Mouse (Mus musculus) neutrophil, adult 5-6 weeks (primary cell): ENCODE data around the gene Aurkb. TPM values are rescaled to one million over a fixed set of nuclear protein-coding genes. Genes with fewer than 3 reads are reported as not detected.
A peak's percentile ranks its signal among the peaks of the same experiment; 100 is the strongest.

Experiments
- ATAC-seq: fragments of 151-379, 151-347 bp; 2 replicates; pipeline ENCODE4 v1.8.0; 2017; ENCODE audit warnings: mild to moderate bottlenecking, moderate TSS enrichment; ENCODE audit not compliant: insufficient number of reproducible peaks, poor library complexity, low FRiP score, severe bottlenecking; ENCODE audit errors: extremely low read depth
- total RNA-seq: library from RNA; stranded (forward); fragments of 200-1000 nt; gene quantifications from 2 replicates; pipeline ENCODE4 v1.2.3, GENCODE M21; 2017

Gene Aurkb
- total RNA-seq, 1 experiment from 2014 or later, result 5.5 TPM

DNA sequence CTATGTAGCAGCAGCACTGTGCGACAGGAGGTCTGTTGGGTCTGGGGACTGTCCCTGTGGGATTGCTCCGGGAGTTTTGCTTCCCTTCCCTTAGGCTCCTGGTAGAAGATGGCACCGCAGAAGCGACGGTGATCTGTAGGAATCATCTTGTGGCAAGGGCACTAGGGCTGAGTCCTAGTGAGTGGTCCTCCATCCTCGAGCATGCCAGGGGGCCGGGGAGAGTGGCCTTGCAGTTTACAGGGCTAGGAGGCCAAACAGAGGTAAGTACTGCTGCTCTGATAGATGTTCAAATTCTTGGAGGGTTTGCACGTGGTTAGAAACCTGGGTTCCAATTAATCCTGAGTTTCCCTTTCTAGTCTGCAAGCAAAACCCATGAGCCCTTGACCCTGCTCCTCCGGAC lies 10.0 kb upstream of the Aurkb start:
- no peak for ATAC-seq

DNA sequence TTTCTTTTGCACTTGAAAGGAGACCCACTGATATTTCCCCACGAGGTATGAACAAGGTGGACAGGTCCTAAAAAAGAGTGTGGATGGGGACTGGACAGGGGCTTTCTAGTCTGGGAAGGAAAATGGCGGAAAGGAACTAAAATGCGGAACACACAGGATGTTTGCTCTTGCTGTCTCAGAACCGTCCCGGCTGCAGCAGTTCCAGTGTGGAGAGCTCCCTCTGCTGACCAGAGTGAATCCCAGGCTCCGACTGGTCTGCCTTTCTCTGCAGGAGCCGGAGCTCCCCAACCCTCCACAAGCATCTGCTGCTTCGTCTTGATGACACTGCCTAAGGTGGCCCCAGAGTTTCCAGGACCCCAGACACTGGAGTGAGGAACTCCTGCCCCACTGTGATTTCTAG lies 9.6 kb upstream of the Aurkb start:
- ATAC-seq, result peak; percentile 56; the same call in 1 of the 2 replicates

DNA sequence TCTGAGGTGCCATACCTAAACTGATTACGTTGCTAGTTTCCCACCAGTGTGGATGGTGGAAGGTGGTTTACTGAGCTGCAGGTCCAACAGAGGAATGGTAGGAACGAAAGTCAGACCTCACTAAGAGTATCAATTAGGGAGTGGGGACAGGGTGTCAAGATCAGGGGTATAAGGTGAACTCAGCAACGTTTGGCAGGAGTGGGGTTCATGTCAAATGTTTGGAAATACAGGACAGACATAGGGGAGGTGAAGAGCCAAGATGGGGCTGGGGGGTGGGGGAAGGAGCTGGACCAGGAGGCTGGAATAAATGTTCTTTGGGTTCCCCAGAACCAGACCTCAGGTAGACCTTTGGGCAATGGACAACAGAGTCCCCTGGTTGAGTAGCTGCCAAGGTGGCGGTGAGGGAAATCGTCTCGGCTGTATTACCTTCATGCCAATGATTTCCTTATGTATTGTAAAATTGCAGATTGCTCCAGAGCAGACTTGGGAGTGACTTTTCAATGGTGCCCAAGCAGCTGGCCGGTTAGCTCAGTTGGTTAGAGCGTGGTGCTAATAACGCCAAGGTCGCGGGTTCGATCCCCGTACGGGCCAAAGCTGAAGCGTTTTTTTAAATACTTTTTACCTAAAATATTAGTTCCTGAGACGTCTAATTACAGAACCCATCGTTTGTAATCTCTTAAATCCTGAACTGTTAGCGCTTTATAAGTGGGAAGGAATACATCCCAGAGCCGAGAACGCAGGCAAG lies 8.8 kb upstream of the Aurkb start:
- ATAC-seq, result no peak

DNA sequence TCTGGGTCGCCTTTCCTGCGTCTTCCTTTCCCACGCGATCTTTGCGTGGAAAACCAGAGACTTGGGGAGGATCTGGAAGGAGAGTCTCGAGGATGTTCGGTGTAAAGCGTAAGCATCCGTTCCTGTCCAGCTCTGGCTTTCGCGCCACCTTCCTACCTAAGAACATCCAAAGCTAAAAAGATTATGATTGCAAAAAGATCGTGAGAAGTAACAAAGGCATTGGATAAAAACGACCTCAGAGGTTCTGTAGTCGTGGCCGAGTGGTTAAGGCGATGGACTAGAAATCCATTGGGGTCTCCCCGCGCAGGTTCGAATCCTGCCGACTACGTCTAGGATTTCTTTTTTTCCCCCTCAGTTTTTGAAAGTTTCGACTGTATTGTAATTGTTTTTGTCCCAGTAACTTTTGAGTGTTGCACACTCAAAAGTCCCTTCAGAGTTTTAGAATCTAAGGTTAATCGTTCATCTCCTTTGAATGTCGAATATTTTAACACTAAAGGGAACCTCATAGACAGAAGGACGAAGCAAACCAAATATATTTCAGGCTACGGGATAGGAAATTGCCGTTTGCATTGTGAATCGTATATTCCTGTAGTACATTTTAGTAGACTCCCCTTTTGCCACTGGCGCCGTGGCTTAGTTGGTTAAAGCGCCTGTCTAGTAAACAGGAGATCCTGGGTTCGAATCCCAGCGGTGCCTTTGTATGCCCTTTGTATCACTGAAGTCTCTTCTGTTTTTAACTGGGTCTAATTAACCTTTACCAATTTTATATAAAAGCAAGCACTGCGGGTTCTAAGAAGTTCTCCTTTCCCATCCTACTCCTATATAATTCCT lies 8.0 kb upstream of the Aurkb start:
- ATAC-seq, result no peak

DNA sequence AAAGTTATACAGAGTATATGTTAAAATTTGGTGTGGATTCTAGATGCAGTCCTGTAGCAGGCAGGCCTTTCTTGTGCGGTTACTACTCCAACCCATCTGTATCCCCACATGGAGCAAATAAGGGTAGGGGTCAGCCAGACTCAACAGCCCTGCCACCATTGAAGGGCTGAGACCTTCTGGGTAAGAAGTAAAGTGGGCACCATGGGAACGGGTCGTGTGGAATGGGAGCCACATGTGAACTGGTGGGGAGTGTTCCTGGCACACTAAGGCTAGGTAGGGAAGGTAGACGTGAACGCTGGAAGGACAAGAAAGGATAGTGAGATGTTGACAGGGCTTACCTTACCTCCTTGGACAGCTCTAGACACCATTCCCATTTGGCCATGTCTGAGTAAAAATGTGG lies 7.3 kb upstream of the Aurkb start:
- ATAC-seq, result no peak

DNA sequence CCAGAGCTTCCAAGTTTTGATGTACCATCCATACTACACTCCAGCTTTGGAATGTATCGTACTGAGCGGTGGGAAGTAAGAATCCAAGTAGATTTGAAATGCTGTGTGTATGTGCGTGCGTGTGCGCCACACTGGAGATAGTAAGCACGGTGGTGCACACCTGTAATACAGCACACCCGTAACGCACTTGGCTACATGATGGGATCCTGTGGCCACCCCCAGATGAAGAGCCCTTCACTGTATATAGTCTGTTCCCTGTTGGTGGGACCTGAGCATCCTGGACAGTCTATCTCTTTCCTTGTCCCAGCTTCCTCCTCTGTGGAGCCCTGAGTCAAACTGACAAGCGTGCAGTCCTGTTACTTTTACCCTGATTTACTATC lies 938 bp downstream of the Aurkb start:
- ATAC-seq, result no peak

DNA sequence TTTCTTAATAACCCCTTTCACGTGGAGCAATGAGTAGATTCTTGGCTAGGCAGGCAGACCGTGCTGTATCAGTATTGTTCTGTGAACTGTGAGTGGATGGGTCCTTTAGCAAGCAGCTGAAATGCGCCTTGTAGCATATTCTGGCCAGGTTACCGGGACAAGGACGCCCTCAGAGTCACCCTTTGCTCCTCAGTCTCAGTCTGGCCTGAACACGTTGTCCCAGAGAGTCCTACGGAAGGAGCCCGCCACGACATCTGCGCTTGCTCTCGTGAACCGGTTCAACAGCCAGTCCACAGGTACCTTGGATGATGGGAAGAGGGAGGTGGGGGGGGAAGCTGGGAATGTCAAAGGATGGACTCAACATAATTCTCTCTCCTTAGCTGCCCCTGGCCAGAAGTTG lies 2.1 kb downstream of the Aurkb start:
- ATAC-seq, result no peak

DNA sequence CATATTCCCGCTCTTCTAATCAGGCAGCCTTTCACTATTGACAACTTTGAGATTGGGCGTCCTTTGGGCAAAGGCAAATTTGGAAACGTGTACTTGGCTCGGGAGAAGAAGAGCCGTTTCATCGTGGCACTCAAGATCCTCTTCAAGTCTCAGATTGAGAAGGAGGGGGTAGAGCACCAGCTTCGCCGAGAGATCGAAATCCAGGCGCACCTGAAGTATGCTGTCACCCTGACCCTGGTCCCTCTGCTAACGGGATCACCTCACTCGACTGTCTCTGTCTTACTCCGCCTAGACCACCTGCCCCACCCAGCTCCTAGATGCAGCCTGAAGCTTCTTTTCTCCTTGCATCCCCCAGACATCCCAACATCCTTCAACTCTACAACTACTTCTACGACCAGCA lies 2.7 kb downstream of the Aurkb start:
- ATAC-seq, result no peak

DNA sequence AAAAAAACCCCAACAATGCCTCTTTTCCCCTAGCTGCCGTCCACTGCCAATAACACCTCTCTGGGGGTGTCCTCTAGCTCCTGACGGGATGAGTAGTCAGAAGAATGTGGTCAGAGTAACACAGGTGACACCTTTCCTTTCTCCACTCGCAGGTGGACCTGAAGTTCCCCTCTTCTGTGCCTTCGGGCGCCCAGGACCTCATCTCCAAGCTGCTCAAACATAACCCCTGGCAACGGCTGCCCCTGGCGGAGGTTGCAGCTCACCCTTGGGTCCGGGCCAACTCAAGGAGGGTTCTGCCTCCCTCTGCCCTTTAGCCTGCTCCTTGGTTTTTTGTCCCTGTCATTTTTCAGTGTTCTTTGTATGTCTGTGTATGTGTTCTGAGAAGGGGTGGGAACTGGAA lies 5.3 kb downstream of the Aurkb start:
- ATAC-seq, result no peak

DNA sequence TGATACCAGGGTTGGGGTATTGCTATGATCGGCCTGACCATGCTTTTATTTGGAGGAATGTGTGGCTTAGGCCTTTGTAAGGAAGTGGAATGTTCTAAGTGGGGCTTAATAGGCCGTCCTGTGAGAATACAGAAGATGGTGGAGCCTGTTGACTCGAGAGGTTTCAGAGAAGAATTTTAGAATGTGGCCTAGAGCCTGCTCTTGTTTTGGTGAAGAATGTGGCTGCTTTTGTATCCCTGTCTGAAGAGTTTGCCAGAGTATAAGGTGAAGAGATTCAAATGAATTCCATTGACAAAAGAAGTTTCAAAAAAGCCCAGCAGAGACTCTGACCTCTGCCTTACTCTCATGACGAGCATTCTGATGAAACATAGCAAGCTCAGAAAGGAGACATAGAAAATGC lies 6.3 kb downstream of the Aurkb start:
- ATAC-seq, result no peak

DNA sequence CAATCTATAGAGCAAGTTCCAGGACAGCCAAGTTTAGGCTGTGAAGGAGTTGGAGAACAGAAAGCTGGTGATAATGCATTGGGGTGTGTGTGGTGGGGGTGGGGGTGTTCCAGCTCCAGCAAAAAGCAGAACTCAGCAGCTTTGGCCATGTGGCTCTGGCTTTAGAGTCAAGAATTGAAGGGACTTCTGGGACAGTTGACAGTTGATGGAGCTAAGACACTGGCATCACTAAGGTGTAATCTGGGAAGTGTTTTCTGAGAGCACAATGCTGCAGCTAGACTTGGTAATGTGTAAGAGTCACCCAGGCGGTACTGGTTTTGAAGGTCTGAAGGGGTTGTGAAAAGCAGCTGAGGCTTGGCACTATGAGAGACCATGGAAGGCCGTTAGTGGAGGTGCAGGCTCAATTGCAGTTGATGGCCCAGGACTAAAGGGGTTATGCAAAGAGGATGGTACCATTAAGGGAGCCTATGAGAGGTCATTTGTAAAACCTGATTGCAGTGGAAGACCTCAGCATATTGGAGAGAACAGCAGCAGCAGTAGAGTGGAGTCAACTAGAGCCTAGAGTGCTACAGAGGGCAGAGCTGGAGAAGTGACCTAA lies 7.5 kb downstream of the Aurkb start:
- ATAC-seq, result no peak

DNA sequence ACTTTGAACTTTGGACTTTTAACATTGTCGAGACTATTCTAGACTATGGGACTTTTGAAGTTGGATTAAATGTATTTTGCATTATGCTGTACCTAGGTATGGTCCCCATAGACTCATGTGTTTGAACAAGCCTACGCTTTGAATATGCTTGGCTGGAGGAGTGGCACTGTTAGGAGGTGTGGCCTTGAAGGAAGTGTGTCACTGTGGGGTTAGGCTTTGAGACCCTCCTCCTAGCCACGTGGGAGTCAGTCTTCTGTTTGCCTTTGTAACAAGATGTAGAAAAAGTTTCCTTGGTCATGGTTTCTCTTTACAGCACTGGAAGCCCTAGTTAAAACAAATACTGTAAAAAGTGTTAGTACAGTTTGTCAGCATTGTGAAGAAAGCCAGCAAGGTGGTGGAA lies 8.4 kb downstream of the Aurkb start:
- no peak for ATAC-seq

DNA sequence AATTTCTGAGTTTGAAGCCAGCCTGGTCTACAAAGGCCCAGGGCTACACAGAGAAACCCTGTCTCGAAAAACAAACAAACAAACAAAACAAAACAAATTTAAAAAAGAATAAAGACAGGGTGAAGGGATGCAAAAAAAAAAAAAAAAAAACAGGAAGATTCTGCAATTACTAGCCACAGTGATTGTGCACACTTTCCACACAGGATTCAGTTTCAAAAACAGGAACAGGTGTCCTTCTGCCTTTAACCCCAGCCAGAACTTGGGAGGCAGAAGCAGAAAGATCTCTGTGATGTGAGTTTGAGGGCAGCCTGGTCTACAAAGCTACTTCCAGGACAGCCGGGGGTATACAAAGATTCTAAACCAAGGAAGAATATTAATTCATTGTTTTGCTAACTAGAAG lies 12.8 kb downstream of the Aurkb start:
- no peak for ATAC-seq

DNA sequence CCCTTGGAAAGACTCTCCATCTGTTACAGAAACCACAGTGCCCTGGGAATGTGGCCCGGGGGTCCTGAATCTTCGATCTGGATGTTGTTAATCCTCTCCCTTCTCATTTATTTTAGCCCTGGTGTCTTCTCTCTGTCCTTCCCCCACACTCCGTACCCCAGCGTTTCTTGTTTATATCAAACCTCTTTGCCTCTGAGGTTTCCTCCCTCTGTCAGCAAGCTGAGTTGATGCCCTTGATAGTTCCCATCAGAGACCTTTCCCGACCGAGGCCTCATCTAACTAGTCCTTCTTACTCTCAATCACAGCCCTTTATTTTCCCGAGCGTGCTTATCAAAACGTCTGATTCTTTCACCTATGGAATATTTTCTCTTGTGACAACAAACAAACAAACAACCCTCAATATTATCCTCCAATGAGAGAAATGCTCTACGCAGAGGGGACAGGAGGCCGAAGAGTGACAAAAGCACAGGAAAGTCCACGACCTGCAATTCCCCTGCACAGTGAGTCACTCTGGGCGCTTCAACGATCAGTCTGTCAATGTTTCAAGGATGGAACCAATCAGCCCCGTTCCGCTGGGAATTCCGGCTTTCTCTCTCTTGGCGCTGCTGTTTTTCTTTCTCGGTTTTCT lies 13.4 kb downstream of the Aurkb start:
- no peak for ATAC-seq

DNA sequence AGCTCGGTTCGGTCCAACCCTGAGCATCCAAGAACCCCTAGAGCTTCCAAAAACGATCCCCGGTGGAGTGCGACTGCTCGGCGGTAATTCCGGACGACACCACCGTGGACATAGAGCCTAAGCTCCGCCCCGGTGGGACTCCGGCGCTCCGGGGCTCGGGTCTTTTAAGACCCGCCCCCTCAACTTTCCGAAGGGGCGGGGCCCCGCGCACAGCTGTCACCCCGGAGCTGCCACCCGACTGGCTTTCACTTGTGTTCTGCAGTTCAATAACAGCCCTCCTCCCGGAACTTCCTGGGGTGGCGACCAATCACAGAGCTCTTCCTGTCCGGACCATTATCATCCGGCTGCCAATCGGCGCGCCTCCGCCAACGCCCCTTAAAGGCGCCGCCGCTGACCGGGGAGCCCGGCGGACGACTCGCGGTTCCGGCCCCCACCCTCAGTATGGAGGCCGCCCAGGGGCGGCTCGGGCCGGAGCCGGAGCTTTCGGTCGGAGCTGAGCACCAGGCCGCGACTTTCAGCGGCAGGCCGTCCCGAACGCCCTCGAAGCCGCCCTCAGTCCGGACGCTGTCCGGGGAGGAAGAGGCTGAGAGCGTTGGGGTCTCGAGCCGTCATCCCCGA lies 14.0 kb downstream of the Aurkb start, which contains the start of gene Borcs6:
Gene Borcs6, plus strand, starts transcription at position 361 of the 618 bp plus-strand sequence.
- peak; percentile 88 for ATAC-seq

DNA sequence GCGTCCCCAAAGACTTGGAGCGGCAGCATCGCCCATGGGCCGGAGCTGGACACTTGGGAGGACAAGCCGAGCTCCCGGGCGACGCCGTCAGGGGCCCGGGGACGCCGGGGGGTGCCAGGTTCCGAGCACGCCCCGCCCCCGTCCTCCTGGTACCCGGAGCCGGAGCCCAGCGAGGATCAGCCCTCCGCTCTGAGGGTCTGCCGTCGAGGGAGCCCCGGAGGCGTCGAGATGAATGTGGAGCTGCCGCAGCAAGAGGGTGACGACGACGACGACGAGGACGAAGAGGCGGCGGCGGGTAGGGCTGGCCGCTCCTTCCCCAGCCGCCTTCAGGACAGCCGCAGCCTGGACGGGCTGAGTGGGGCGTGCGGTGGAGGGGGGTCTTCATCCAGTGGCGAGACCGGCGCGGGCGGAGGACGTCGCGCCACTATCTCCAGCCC lies 14.5 kb downstream of the Aurkb start:
- ATAC-seq, result no peak

DNA sequence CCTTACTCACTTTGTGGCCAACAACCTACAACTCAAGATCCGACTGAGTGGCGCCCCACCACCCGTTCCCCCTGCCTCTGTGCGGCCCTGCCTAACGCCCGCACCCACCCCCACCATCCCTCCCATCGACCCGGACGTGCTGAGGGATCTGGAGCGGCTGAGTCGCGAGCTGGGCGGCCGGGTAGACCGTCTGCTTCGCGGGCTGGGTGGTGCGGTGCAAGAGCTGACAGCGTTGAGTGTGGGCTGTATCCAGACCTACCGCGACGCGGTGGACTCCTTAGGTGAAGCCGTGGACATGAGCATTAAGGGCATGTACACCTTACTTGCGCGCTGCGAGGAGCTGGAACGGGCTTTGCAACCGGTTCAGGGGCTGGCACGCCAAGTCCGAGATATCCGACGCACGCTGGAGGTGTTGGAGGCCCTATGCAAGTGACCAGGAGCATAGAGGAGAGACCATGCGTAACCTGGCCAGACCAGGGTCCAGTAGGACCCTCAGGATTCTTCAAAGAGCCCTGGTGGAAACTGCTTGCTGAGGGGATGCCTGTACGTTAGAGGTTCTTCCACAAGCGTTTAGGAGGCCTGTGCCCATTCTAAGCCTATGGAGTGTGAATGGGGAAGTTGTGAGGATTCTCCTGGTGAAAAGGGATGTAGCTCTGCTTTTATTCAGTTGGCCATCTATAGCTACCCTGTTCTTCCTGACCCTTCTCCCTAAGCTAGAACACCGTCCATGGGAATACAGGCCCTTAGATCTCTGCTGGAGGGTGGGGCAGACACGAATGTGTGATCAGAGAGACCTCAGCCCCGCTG lies 15.2 kb downstream of the Aurkb start:
- no peak for ATAC-seq

DNA sequence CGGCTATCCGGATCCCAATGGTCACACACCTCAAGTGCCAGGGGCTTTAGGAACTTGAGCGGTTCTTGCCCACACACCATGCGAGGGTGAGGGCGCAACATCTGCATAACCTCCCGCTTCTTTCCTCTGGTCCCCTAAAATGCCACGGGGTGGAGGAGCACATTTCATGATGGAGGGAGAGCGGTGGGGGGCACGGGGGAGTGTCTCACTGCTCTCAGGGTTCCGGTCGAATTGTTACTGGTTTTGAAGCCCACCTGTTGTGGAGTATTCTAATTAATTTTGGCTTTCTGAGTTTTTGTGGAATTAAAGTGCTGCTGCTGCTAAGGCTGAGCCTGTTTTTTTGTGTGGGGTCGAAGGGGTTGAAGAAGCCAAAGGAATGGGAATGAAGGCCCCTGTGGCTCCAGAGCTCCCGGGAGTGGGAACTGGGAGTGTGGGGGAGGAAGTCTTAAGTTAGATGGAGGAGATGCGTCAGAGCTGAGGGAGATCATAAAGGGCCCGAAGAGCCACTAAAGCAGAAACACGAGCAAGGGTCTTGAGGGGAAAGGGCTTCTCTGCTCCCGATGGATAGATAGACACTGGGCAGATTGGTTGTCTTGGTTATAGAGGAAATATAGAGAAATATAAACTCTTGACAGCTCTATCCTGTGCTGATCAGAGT lies 15.9 kb downstream of the Aurkb start:
- no peak for ATAC-seq
